ENCODE assay signal across 8 mouse cellular contexts in genomic region chr12:114012860-114013259, GRCm38 (mm10).
DNase-seq lines count a peak whose midpoint lies in the region; ATAC-seq and TF ChIP-seq lines count a peak whose summit lies in the region.
"Not testable (repeated sequence)": the region's sequence is repeated elsewhere in the genome, so short reads cannot be mapped to it uniquely, and the experiment has no call there.

No protein-coding gene starts in this region.

- peak; percentile 81 for DNase-seq in T-cell, adult 2 months (ENCODE audit: low spot score)
- peak; percentile 3 for DNase-seq in c-Kit-positive CD71-positive TER-119-positive erythroid progenitor cells, embryonic 14.5 days (ENCODE audit: low spot score)
- peak; percentile 9 for DNase-seq in forelimb bud, embryonic 11.5 days (ENCODE audit: low read depth, low spot score)
- DNase-seq in left cerebral cortex, postnatal 14 days (ENCODE audit: low spot score in 2 of 2), result peak; percentile 21 to 47
- peak; percentile 47 to 67 for DNase-seq in spleen, postnatal 14 days (ENCODE audit: low spot score in 2 of 2)
- peak; percentile 5 for DNase-seq in yolk sac, embryonic 10.5 days (ENCODE audit: low spot score)

- not testable (repeated sequence) for H3K4me2 ChIP-seq in intestine, postnatal 0 days (replicated peaks; ENCODE audit: low read depth)

- TF ChIP-seq CTCF in intestine, postnatal 0 days (IDR thresholded peaks at IDR 0.05; ENCODE audit: low read depth), result peak; percentile 66

- ATAC-seq in intestine, postnatal 0 days, result not testable (repeated sequence)
- peak; percentile 98 for ATAC-seq in megakaryocyte-erythroid progenitor cell, adult 5-6 weeks (replicated peaks; ENCODE audit: low FRiP score, low TSS enrichment, poor library complexity, severe bottlenecking)

- 19% methylated on average over 4 of the region's 4 CpGs for WGBS in intestine, postnatal 0 days

- H3K4me1 ChIP-seq in intestine, postnatal 0 days (replicated peaks; ENCODE audit: control insufficient read depth, insufficient read depth, low read length), result not testable (repeated sequence)

- not testable (repeated sequence) for H3K9me3 ChIP-seq in intestine, postnatal 0 days (ENCODE audit: control insufficient read depth)

- not testable (repeated sequence) for H3K4me3 ChIP-seq in intestine, postnatal 0 days (ENCODE audit: low read depth, low read length)

- intact Hi-C loops in left cerebral cortex, postnatal 14 days (cut with DNase I), result loop anchor here (2.0 kb wide), 1 partner anchor 68 kb away; no protein-coding TSS in a partner anchor

- not testable (repeated sequence) for H3K27me3 ChIP-seq in intestine, postnatal 0 days (replicated peaks; ENCODE audit: control insufficient read depth, insufficient read depth, low read length)

- H3K27ac ChIP-seq in intestine, postnatal 0 days (ENCODE audit: low read depth, low read length), result not testable (repeated sequence)

- not testable (repeated sequence) for H3K9ac ChIP-seq in intestine, postnatal 0 days (ENCODE audit: low read depth, low read length)

- not testable (repeated sequence) for H3K36me3 ChIP-seq in intestine, postnatal 0 days (ENCODE audit: control insufficient read depth, insufficient read depth)

Comparison
In these comparisons a context has a peak if more than half of its experiments do, and no peak if none do; other contexts are left out.
1. DNase-seq: peak in every context shown above with its lines; median percentile 81 in T-cell, adult 2 months; 57 in spleen, postnatal 14 days; 34 in left cerebral cortex, postnatal 14 days; 9 in forelimb bud, embryonic 11.5 days; 5 in yolk sac, embryonic 10.5 days; 3 in c-Kit-positive CD71-positive TER-119-positive erythroid progenitor cells, embryonic 14.5 days.